Mouse (Mus musculus): Measurements from ENCODE around the gene Slc8a3.
"Not testable (repeated sequence)": the region's sequence is repeated elsewhere in the genome, so short reads cannot be mapped to it uniquely, and the experiment has no call there.

Gene Slc8a3

GRCm38 (mm10) chr12:81332875-81333421 lies at the start of gene Slc8a3:
Slc8a3 (minus strand) TSS chr12:81333180.
- peak; percentile 6 for DNase-seq (ENCODE audit: low spot score)

GRCm38 (mm10) chr12:81379364-81379763 lies 46.4 kb upstream of the Slc8a3 start, which contains the start of gene Gm4787:
Gm4787 (minus strand) TSS chr12:81379464.
- DNase-seq (ENCODE audit: low spot score): not testable (repeated sequence)

GRCm38 (mm10) chr12:81333841-81334240 lies 861 bp upstream of the Slc8a3 start:
- DNase-seq (ENCODE audit: low spot score): no peak

- DNase-seq (ENCODE audit: low spot score): peak; percentile 29
Measured at GRCm38 (mm10) chr12:81331937-81332874, 774 bp downstream of the Slc8a3 start.

- DNase-seq (ENCODE audit: low spot score): no peak
Measured at GRCm38 (mm10) chr12:81331046-81331638, 1.8 kb downstream of the Slc8a3 start.

- DNase-seq (ENCODE audit: low spot score): no peak
Measured at GRCm38 (mm10) chr12:81324991-81325390, 8.0 kb downstream of the Slc8a3 start.

- no peak for DNase-seq (ENCODE audit: low spot score)
Measured at GRCm38 (mm10) chr12:81324116-81324515, 8.9 kb downstream of the Slc8a3 start.

- no peak for DNase-seq (ENCODE audit: low spot score)
Measured at GRCm38 (mm10) chr12:81321021-81321420, 12.0 kb downstream of the Slc8a3 start.

- no peak for DNase-seq (ENCODE audit: low spot score)
Measured at GRCm38 (mm10) chr12:81317811-81318210, 15.2 kb downstream of the Slc8a3 start.

- DNase-seq (ENCODE audit: low spot score): no peak
Measured at GRCm38 (mm10) chr12:81315953-81316352, 17.0 kb downstream of the Slc8a3 start.

GRCm38 (mm10) chr12:81303626-81304025 lies 29.4 kb downstream of the Slc8a3 start:
- no peak for DNase-seq (ENCODE audit: low spot score)

- no peak for DNase-seq (ENCODE audit: low spot score)
Measured at GRCm38 (mm10) chr12:81294613-81295012, 38.4 kb downstream of the Slc8a3 start.

- no peak for DNase-seq (ENCODE audit: low spot score)
Measured at GRCm38 (mm10) chr12:81278031-81278430, 54.9 kb downstream of the Slc8a3 start.

GRCm38 (mm10) chr12:81274616-81275015 lies 58.4 kb downstream of the Slc8a3 start:
- DNase-seq (ENCODE audit: low spot score): no peak

- no peak for DNase-seq (ENCODE audit: low spot score)
Measured at GRCm38 (mm10) chr12:81273333-81273732, 59.6 kb downstream of the Slc8a3 start.

GRCm38 (mm10) chr12:81269246-81269645 lies 63.7 kb downstream of the Slc8a3 start:
- no peak for DNase-seq (ENCODE audit: low spot score)

GRCm38 (mm10) chr12:81262821-81263220 lies 70.2 kb downstream of the Slc8a3 start:
- DNase-seq (ENCODE audit: low spot score): no peak

- DNase-seq (ENCODE audit: low spot score): no peak
Measured at GRCm38 (mm10) chr12:81258215-81258614, 74.8 kb downstream of the Slc8a3 start.

GRCm38 (mm10) chr12:81245411-81245810 lies 87.6 kb downstream of the Slc8a3 start:
- DNase-seq (ENCODE audit: low spot score): no peak

- DNase-seq (ENCODE audit: low spot score): no peak
Measured at GRCm38 (mm10) chr12:81244954-81245353, 88.0 kb downstream of the Slc8a3 start.

- no peak for DNase-seq (ENCODE audit: low spot score)
Measured at GRCm38 (mm10) chr12:81244492-81244891, 88.5 kb downstream of the Slc8a3 start.

- DNase-seq (ENCODE audit: low spot score): no peak
Measured at GRCm38 (mm10) chr12:81241676-81242075, 91.3 kb downstream of the Slc8a3 start.

- no peak for DNase-seq (ENCODE audit: low spot score)
Measured at GRCm38 (mm10) chr12:81241096-81241495, 91.9 kb downstream of the Slc8a3 start.

Measured in ovary, postnatal 36 days (tissue).